Mouse (Mus musculus) inflammation-experienced regulatory T-cells (primary cell): ENCODE data around the gene Olfr467. TPM values are rescaled to one million over a fixed set of nuclear protein-coding genes. Genes with fewer than 3 reads are reported as not detected.

Experiments used
- polyA plus RNA-seq, 2 experiments: library from polyadenylated mRNA; unstranded; fragments of 100-300 nt; shearing (Covaris generic); gene quantifications; one replicate each; pipeline ENCODE4 v1.2.1; 2017

Olfr467 gene
- not detected for polyA plus RNA-seq

GRCm38 (mm10) chr7:107811963-107812362 lies at the start of gene Olfr467:
Olfr467 (plus strand) TSS chr7:107812263.

DNA sequence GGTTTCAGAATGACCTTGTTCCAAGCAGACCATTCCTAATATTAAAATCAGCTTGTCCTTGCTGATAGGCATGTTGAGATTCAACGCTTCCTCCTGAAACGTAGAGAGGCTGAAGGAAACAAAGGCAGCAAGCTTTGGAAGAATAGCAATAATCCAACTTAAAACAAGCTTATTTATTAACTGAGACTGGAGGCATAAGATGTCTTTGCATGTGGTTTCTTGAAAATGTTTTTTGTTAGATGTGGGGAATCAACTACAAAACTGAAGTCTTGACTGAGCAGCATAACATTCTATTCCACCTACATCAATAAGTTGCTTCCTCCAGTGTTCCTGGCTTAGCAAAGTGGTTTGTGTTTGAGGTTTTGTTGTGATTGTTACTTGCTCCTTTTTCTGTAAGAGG lies 11.0 kb upstream of the Olfr467 start, which contains the start of gene Ovch2:
Ovch2 (minus strand) TSS at position 101 of the 400 bp plus-strand sequence.

DNA sequence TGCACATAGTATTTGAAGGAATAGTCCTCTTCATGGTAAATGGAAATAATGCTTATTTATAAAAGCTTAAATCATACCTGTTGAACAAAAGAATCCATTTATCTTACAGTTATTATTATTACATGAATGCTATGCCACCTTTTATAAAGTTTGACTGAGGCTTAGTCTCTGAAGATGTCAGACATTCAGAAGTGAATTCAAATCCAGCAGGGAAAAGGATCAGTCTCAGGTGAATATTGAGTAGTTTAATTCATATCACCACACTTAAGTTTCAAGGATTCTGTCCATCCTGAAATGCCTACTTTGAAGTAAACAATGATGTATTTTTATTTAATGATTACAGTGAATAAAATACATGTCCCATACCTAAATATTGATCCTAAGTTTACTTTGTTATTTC lies 13.4 kb downstream of the Olfr467 start, which contains the start of gene Olfr469:
Olfr469 (minus strand) TSS at position 101 of the 400 bp plus-strand sequence.

GRCm38 (mm10) chr7:107847390-107847789 lies 35.3 kb downstream of the Olfr467 start, which contains the start of gene Olfr470:
Olfr470 (minus strand) TSS chr7:107847490.

Other genes with a start within 250 kb of the Olfr467 start
- not detected for gene Olfml1, start 244.8 kb upstream of the Olfr467 start, polyA plus RNA-seq
- 1 to 10 TPM; 2.2 to 4.4 TPM for gene Ppfibp2, start 217.1 kb upstream of the Olfr467 start, polyA plus RNA-seq
- not detected for gene 5330417H12Rik, start 187.1 kb upstream of the Olfr467 start, polyA plus RNA-seq
- gene Cyb5r2, start 54.2 kb upstream of the Olfr467 start, polyA plus RNA-seq, result under 1 TPM; 0.31 to 0.56 TPM
- gene Ovch2, start 11.1 kb upstream of the Olfr467 start, polyA plus RNA-seq, result not detected
- not detected for gene Olfr469, start 13.3 kb downstream of the Olfr467 start, polyA plus RNA-seq
- gene Olfr470, start 35.2 kb downstream of the Olfr467 start, polyA plus RNA-seq, result not detected
- gene Olfr472, start 85.6 kb downstream of the Olfr467 start, polyA plus RNA-seq, result under 1 TPM; 0.07 to 0.23 TPM
- gene Olfr473, start 118.2 kb downstream of the Olfr467 start, polyA plus RNA-seq, result not detected
- gene Olfr474, start 142.4 kb downstream of the Olfr467 start, polyA plus RNA-seq, result not detected
- not detected for gene Olfr476, start 152.5 kb downstream of the Olfr467 start, polyA plus RNA-seq
- gene Olfr477, start 174.4 kb downstream of the Olfr467 start, polyA plus RNA-seq, result under 1 TPM in 1 of 2 experiments, not detected in 1; 0.10 TPM
- gene Olfr478, start 221.7 kb downstream of the Olfr467 start, polyA plus RNA-seq, result not detected
- gene Olfr479, start 238.4 kb downstream of the Olfr467 start, polyA plus RNA-seq, result not detected